Mouse (Mus musculus): ENCODE measurements at regions not wholly inside any gene's neighbourhood (a gene's known extent, or its start where the extent isn't known, plus 50 kb on each side); places are given as distances from the start of the nearest gene placed in this dataset.

DNA sequence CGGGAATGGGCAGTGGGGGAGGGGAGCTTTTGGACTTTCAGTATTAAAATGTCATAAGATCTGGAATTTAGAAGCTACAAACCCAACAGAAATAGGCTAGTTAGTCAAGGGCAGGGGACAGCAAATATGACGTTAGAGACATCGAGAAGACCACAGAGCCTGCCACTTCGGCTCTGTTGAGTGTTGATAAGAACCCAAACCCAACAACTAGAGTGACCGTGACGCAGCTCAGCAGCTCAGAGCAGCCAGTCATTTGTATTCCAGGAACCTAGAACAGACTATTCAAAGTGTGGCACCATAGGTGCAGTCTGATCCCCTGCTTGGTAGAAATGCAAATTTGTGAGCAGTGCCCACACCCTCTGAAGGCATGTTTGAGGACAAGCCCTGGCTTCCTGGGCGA lies 409.8 kb upstream of the Gm10131 start:
- TF ChIP-seq CTCF (IDR thresholded peaks at IDR 0.05; ENCODE audit: low read depth) (no peak), EP300 (optimal IDR thresholded peaks at IDR 0.05) (no peak)

All from stomach, postnatal 0 days (tissue).